Mouse (Mus musculus): ENCODE data around the gene Zc3h4.

GRCm38 (mm10) chr7:16465160-16465559 lies 64.5 kb downstream of the Zc3h4 start:
- TF ChIP-seq TAL1 (IDR thresholded peaks at IDR 0.05; ENCODE audit: low read length) (no peak), GATA1 (IDR thresholded peaks at IDR 0.05; ENCODE audit: low read length) (no peak)

Data from erythroblast, embryonic 14.5 days (primary cell).